Mouse (Mus musculus) B cell, adult (primary cell): ENCODE results near the gene Atp13a1. TPM values are rescaled to one million over a fixed set of nuclear protein-coding genes. Genes with fewer than 3 reads are reported as not detected.

Experiments
- total RNA-seq: library from RNA; stranded (reverse); gene quantifications from 4 replicates; pipeline ENCODE4 v1.2.4, GENCODE M21; 2023; ENCODE audit not compliant: inconsistent age

The Atp13a1 gene
- total RNA-seq = 56.8 to 65.3 TPM (median 58.0 TPM) in 4 replicates

GRCm38 (mm10) chr8:69790773-69791367 is at the start of gene Atp13a1, which contains the start of gene Zfp866:
TSS of gene Atp13a1 (plus strand) at chr8:69791163.
TSS of gene Zfp866 (minus strand) at chr8:69791178.

DNA sequence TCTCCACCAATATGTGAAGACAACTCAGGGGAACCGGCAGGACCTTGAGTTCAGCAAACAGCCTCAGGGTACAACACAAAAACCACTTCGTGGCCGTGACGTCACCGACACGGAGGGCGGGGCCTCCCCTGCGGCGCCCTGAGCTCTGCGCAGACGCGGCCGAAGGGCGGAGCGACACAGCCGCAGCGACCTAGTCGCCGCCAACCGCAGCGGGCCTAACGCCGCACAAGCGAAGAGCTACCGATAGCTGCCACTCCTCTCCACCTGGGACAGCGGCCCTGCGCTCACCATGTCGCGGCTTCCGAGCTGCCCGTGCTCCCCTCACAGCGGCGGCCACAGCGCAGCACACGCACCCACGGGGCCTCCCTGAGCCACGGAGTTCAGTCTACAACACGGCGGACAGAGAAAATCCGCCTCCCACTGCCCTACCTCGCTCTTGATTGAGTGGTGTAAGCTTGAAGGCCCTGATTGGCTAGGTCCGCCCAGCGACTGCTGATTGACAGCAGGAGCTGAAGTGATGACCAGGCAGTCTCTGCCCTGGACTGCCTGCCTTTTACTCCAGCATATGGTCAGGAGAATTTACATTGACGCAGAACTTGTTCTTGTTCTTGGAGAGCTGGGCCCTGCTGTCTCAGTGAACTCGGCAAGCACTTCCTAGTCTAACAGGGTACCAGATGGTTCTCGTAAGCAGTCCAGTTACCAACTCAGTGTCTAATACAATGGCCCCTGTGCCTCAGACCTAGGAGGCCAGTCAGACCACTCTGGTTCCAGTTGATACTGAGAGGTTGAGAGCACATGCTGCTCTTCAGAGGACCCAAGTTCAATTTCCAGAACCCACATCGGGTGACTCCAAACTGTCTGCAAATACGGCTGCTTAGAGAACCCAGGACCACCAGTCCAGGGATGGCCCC is 41.2 kb upstream of the Atp13a1 start, which contains the start of gene Zfp963:
Gene Zfp963, minus strand, starts transcription at position 427 of the 911 bp plus-strand sequence.

DNA sequence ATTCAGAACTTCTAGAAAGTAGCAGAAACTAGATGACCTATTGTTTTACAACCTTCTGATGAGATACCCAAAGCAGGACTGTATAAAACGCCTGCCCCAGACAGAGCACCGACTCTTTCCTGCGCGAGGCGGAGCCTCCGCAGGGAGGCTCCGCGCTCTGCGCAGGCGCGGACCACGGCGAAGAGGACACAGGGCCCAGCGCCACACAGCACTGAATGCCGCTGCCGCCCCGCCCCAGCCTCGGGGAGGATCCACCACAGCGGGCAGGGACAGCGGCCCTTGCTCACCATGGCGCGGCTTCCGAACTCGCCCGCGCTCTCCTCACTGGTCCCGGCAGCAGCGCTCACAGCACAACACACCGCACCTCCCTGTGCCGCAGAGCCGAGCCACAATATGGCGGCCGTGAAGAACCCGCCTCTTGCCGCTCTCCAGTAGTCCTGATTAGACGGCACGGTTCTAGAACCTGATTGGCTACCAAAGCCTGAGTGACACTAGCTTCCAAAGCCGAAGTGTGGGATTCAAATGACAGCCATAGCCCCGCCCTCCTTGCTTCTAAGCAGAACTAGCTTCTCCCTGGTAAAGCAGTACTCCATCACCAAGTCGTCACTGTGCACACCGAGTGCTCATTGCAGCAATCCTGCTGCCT is 16.3 kb upstream of the Atp13a1 start, which contains the start of gene Gm20422:
Gene Gm20422, minus strand, starts transcription at position 384 of the 646 bp plus-strand sequence.

GRCm38 (mm10) chr8:69808094-69808863 is 17.3 kb downstream of the Atp13a1 start, which contains the start of gene Gmip:
TSS of gene Gmip (plus strand) at chr8:69808679.

DNA sequence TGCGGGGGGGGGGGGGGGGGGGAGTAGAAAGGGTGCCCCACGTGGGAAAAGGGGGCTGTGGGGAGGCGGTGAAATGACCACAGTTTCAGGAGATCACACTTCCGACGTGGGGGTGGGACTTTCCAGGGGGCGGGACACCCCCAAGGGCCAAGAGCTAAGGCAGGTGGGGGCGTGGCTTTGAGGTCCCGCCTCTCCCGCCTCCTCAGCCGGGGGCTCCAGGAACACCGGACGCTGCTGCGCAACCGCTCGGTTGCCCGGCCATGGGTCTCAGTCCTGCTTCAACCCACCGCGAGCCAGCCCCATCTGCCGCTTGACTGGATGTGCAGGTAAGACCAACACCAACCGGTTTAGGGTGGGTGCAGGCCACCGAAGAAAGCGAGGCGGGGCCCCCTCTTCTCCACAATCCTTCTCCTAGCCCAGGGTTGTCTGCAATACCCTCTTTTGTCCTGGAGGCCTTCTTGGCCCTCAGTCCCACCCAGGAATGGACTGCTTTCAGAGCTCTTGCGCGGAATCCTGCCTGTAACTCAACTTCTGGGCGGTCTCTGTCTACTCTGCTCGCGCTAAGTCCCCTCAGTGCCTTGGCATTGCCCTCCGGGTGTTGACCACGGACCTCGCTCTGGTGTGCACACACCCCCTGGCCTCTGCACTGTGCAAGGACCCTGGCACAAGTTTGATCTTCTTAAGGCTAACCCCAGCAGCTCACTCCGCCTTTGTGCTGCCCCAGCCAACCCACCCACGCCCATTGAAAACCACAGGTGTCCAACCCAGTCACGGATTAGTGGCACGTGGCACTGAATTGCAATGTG is 31.6 kb downstream of the Atp13a1 start, which contains the start of gene Lpar2:
Gene Lpar2, plus strand, starts transcription at position 44 of the 806 bp plus-strand sequence.

DNA sequence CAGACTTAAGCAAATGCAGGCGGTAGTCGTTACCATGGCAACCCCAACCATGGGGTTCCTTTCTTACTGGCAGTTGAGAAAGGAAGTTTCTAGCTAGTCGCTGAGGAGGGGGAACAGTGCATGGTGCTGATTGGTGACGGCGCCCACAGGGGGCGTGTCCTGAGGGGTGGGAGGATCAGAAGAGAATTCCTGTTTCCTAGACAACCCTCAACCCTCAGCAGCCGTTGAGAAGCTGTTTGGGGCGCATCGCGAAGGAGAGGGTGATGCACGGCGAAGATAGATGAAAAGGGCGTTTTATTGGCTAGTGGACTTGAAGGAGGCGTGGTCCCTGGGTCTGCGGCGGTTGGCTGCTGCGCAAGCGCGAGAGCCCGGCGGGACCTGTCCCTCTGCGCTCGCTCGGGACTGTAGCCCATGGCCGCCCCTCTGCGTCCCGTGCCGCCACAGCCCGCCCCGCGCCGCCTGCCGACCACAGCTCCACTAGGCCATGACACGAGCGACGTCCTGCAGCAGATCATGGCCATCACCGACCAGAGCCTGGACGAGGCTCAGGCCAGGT is 41.4 kb downstream of the Atp13a1 start, which contains the start of gene Pbx4:
Gene Pbx4, plus strand, starts transcription at position 194 of the 556 bp plus-strand sequence.

Other genes starting within 250 kb of the Atp13a1 start
- 77.0 to 83.9 TPM (median 80.3 TPM) in 4 replicates for gene Zfp868, start 165.6 kb upstream of the Atp13a1 start, total RNA-seq
- 0.78 to 1.8 TPM (median 1.2 TPM) in 4 replicates for gene Zfp964, start 136.7 kb upstream of the Atp13a1 start, total RNA-seq
- 89.5 to 96.5 TPM (median 91.0 TPM) in 4 replicates for gene Zfp869, start 80.4 kb upstream of the Atp13a1 start, total RNA-seq
- gene Zfp963, start 41.2 kb upstream of the Atp13a1 start, total RNA-seq = 3.4 to 4.0 TPM (median 3.8 TPM) in 4 replicates
- gene Gm20422, start 16.3 kb upstream of the Atp13a1 start, total RNA-seq = 1.4 to 2.4 TPM (median 2.1 TPM) in 3 of 4 replicates, not detected in the other
- 20.5 to 23.7 TPM (median 21.3 TPM) in 4 replicates for gene Zfp866, start within 50 bp of the Atp13a1 start, total RNA-seq
- gene Gmip, start 17.5 kb downstream of the Atp13a1 start, total RNA-seq = 407 to 426 TPM (median 414 TPM) in 4 replicates
- 6.2 to 7.4 TPM (median 6.7 TPM) in 4 replicates for gene Lpar2, start 31.3 kb downstream of the Atp13a1 start, total RNA-seq
- gene Pbx4, start 41.3 kb downstream of the Atp13a1 start, total RNA-seq = 6.1 to 8.6 TPM (median 7.4 TPM) in 4 replicates
- gene Cilp2, start 96.5 kb downstream of the Atp13a1 start, total RNA-seq = 0.16 TPM in 1 of 4 replicates, not detected in the others
- 0.67 to 1.2 TPM (median 0.78 TPM) in 4 replicates for gene Tssk6, start 111.0 kb downstream of the Atp13a1 start, total RNA-seq
- gene Ndufa13, start 111.4 kb downstream of the Atp13a1 start, total RNA-seq = 46.3 to 55.9 TPM (median 52.5 TPM) in 4 replicates
- gene Yjefn3, start 111.5 kb downstream of the Atp13a1 start, total RNA-seq = 2.5 to 3.1 TPM in 2 of 4 replicates, not detected in the others
- 95.7 to 102 TPM (median 98.3 TPM) in 4 replicates for gene Gatad2a, start 205.2 kb downstream of the Atp13a1 start, total RNA-seq